Mouse (Mus musculus) retina, postnatal 7 days (tissue): ENCODE measurements around the gene Gm42688.

Experiments used
- DNase-seq: peaks from one replicate; pipeline ENCODE4 v3.0.0-alpha.2; 2012; ENCODE audit warnings: low read depth, low spot score

Gene Gm42688

GRCm38 (mm10) chr6:83101316-83101687 is at the start of gene Gm42688, which contains the start of gene Ccdc142:
Gene Gm42688, plus strand, starts transcription at chr6:83101617.
Gene Ccdc142, plus strand, starts transcription at chr6:83101601.
- peak; percentile 82 for DNase-seq

GRCm38 (mm10) chr6:83053136-83053960 is 48.1 kb upstream of the Gm42688 start:
- DNase-seq: no peak

- peak; percentile 98 for DNase-seq
These were observed 47.2 kb upstream of the Gm42688 start, which contains the start of gene Aup1 for GRCm38 (mm10) chr6:83054074-83054851. Gene Aup1, plus strand, starts transcription at chr6:83054521.

- DNase-seq: no peak
These were observed 46.5 kb upstream of the Gm42688 start, which contains the start of gene Htra2 for GRCm38 (mm10) chr6:83054871-83055431. Gene Htra2, minus strand, starts transcription at chr6:83055273.

- DNase-seq: no peak
These were observed 43.6 kb upstream of the Gm42688 start, which contains the start of gene Dqx1 for GRCm38 (mm10) chr6:83057790-83058189. Gene Dqx1, plus strand, starts transcription at chr6:83057844.

- no peak for DNase-seq
These were observed 42.7 kb upstream of the Gm42688 start for GRCm38 (mm10) chr6:83058725-83059124.

GRCm38 (mm10) chr6:83065995-83066394 is 35.4 kb upstream of the Gm42688 start:
- DNase-seq: no peak

- DNase-seq: no peak
These were observed 35.0 kb upstream of the Gm42688 start for GRCm38 (mm10) chr6:83066441-83066840.

- DNase-seq: no peak
These were observed 33.2 kb upstream of the Gm42688 start for GRCm38 (mm10) chr6:83068221-83068620.

- DNase-seq: no peak
These were observed 32.5 kb upstream of the Gm42688 start for GRCm38 (mm10) chr6:83068706-83069487.

GRCm38 (mm10) chr6:83069488-83070246 is 31.8 kb upstream of the Gm42688 start:
- no peak for DNase-seq

GRCm38 (mm10) chr6:83070247-83070310 is 31.3 kb upstream of the Gm42688 start, which contains the start of gene Tlx2:
Gene Tlx2, minus strand, starts transcription at chr6:83070293.
- DNase-seq: no peak

- DNase-seq: no peak
These were observed 30.9 kb upstream of the Gm42688 start for GRCm38 (mm10) chr6:83070311-83071219.

GRCm38 (mm10) chr6:83071220-83071619 is 30.2 kb upstream of the Gm42688 start:
- no peak for DNase-seq

- DNase-seq: no peak
These were observed 26.4 kb upstream of the Gm42688 start for GRCm38 (mm10) chr6:83074979-83075378.

- DNase-seq: no peak
These were observed 23.6 kb upstream of the Gm42688 start, which contains the start of gene Pcgf1 for GRCm38 (mm10) chr6:83077630-83078323. Gene Pcgf1, plus strand, starts transcription at chr6:83077869.

GRCm38 (mm10) chr6:83078324-83078858 is 23.0 kb upstream of the Gm42688 start:
- DNase-seq: peak; percentile 98

GRCm38 (mm10) chr6:83080210-83080609 is 21.2 kb upstream of the Gm42688 start:
- no peak for DNase-seq

GRCm38 (mm10) chr6:83083497-83083896 is 17.9 kb upstream of the Gm42688 start:
- no peak for DNase-seq
